Mouse (Mus musculus) embryonic facial prominence, embryonic 11.5 days (tissue): ENCODE data around the gene Slc16a12. TPM values are rescaled to one million over a fixed set of nuclear protein-coding genes. Genes with fewer than 3 reads are reported as not detected.

Experiments
- ATAC-seq: fragments of 200-750 bp; cut with Nextera tagmentation; replicated peaks from 2 replicates; pipeline ENCODE4 v1.8.0; 2017; ENCODE audit warnings: low read depth; ENCODE audit not compliant: insufficient number of reproducible peaks, low FRiP score, low TSS enrichment
- DNase-seq: peaks from one replicate; pipeline ENCODE4 v3.0.0-alpha.2; 2015; ENCODE audit warnings: low spot score
- H3K27ac ChIP-seq: fragments of 300-500 bp; sonication (generic); replicated peaks from 2 replicates; pipeline ENCODE4 v1.5.1; 2014; ENCODE audit warnings: mild to moderate bottlenecking, low read depth, low read length, control low read depth
- H3K27me3 ChIP-seq: fragments of 300-500 bp; sonication (generic); 2 replicates; pipeline ENCODE4 v1.6.1; 2014; ENCODE audit warnings: mild to moderate bottlenecking, low read length, moderate library complexity, mixed read lengths; ENCODE audit not compliant: control insufficient read depth, insufficient read depth
- H3K36me3 ChIP-seq: fragments of 300-500 bp; sonication (generic); replicated peaks from 2 replicates; pipeline ENCODE4 v1.6.1; 2014; ENCODE audit warnings: low read depth, mild to moderate bottlenecking, low read length, moderate library complexity, mixed read lengths; ENCODE audit not compliant: control insufficient read depth, insufficient read depth
- H3K4me1 ChIP-seq: fragments of 300-500 bp; sonication (generic); 2 replicates; pipeline ENCODE4 v1.6.1; 2014; ENCODE audit warnings: low read length, mixed read lengths; ENCODE audit not compliant: control insufficient read depth, insufficient read depth
- H3K4me2 ChIP-seq: fragments of 300-500 bp; sonication (generic); 2 replicates; pipeline ENCODE4 v1.6.1; 2014; ENCODE audit warnings: low read depth, mild to moderate bottlenecking, control low read depth, low read length, moderate library complexity
- H3K4me3 ChIP-seq: fragments of 300-500 bp; sonication (generic); 2 replicates; pipeline ENCODE4 v1.5.1; 2014; ENCODE audit warnings: low read depth, low read length, control low read depth
- H3K9ac ChIP-seq: fragments of 300-500 bp; sonication (generic); replicated peaks from 2 replicates; pipeline ENCODE4 v1.6.1; 2014; ENCODE audit warnings: mild to moderate bottlenecking, control low read depth, low read length
- H3K9me3 ChIP-seq: fragments of 300-500 bp; sonication (generic); replicated peaks from 2 replicates; pipeline ENCODE4 v1.6.1; 2016; ENCODE audit warnings: mild to moderate bottlenecking, low read length, inconsistent platforms, mixed read lengths; ENCODE audit not compliant: control insufficient read depth
- WGBS: fragments of 180-500 bp; shearing (Covaris S2); extraction: QIAGEN DNeasy Blood & Tissue Kit; methylation state at CpG from one replicate; pipeline ENCODE4 v1.1.7; 2014; 5-methylcytosine and 5-hydroxymethylcytosine counted together
- polyA plus RNA-seq: library from polyadenylated mRNA; unstranded; fragments of >200 nt; fragmentation: Nextera tagmentation; extraction: Ambion mirVana; gene quantifications from 2 replicates; pipeline ENCODE4 v1.2.1, GENCODE M21; 2014

Slc16a12 gene
- polyA plus RNA-seq, 1 experiment from 2014 or later, result 1.1 TPM

DNA sequence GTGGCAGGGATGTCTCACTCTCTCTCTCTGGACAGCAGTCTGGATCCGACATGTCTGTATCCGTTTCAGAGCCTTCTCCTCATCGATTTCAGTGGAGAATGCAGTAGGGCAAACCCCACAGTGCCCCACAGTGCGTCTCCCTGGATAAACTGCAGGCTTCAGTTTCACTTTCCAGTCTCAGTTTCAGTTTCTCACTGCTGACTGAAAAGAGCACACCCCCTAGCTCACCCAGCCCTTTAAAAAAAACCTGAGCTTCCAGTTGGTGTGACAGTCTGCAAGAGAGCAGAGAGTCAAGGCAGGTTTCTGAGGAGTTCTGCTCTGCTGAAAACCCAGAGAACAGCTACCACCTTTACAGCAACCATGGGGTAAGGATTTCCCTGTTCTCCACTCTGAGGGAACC lies 106.5 kb downstream of the Slc16a12 start, which contains the start of the genes Ifit1bl2 and Ifit1:
Gene Ifit1bl2, minus strand, starts transcription at position 121 of the 400 bp plus-strand sequence.
Gene Ifit1, plus strand, starts transcription at position 249 of the 400 bp plus-strand sequence.
- no peaks in the 10 kb centered on the region for H3K4me1 ChIP-seq
- H3K9me3 ChIP-seq, result no peaks in the 10 kb centered on the region
- ATAC-seq, result no peak
- no peak within 1 kb of the TSS for H3K27ac ChIP-seq
- H3K4me2 ChIP-seq, result no peak within 1 kb of the TSS
- no peak within 1 kb of the TSS for H3K9ac ChIP-seq
- H3K4me3 ChIP-seq, result no peak within 1 kb of the TSS
- no peak for DNase-seq
- 46% methylated on average over 4 of the region's 4 CpGs for WGBS
- H3K27me3 ChIP-seq, result no peaks in the 10 kb centered on the region
- H3K36me3 ChIP-seq, result no peaks in the 10 kb centered on the region

DNA sequence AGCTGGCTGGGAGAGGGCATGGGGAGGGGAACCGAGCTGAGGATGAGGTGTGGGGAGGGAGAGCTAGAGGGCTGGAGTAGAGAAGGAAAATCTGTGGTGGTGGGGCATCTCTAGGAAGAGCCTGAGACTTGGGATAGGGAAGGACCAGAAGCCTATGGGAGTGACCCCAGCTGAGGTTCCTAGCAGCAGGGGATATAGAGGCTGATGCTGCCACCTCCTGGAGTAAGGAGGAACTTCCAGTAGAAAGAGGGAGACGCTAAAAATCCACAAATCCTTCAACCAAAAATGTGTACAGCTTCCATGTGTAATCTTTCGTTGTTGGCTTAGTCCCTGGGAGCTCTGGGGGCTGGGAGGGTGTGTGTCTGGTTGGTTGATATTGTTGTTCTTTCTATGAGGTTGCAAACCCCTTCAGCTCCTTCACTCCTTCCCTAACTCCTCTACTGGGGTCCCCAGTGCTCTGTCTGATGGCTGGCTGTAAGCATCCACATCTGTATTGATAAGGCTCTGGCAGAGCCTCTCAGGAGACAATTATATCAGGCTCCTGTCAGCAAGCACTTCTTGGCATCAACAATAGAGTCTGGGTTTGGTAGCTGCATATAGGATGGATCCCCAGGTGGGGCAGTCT lies 110.0 kb downstream of the Slc16a12 start:
- no peak overlapping the region for H3K9ac ChIP-seq
- H3K4me2 ChIP-seq, result no peak overlapping the region
- H3K4me1 ChIP-seq, result no peaks in the 10 kb centered on the region
- DNase-seq, result peak; percentile 75
- no peaks in the 10 kb centered on the region for H3K36me3 ChIP-seq
- H3K9me3 ChIP-seq, result no peaks in the 10 kb centered on the region
- no peaks in the 10 kb centered on the region for H3K27me3 ChIP-seq
- no peak overlapping the region for H3K27ac ChIP-seq
- ATAC-seq, result no peak
- 21% methylated on average over 3 of the region's 3 CpGs for WGBS
- no peak overlapping the region for H3K4me3 ChIP-seq

DNA sequence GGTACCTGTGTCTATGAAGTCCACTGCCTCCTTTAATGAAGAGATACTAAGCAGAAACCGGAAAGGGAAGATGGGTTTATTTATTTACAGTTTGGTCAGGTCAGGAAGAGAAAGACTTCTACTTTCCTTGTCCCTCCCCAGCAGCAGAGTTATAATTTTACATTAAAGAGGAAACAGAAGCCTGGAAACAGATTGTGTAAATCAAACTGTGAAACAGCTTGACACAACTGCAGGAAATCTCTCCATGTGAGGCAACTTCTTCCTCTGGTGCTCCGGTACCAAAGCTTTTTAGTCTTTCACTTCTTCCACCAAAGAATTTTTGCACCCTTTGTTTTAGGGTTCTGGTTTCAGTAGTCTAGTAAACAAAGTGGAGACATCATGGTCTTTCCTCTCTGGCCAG lies 113.6 kb downstream of the Slc16a12 start:
- Histone ChIP-seq H3K4me2 (no peak overlapping the region), H3K9me3 (no peaks in the 10 kb centered on the region), H3K9ac (no peak overlapping the region), H3K4me3 (no peak overlapping the region), H3K36me3 (no peaks in the 10 kb centered on the region), H3K27ac (no peak overlapping the region), H3K27me3 (no peaks in the 10 kb centered on the region), H3K4me1 (no peaks in the 10 kb centered on the region)
- no peak for DNase-seq
- WGBS, result 82% methylated on average over 2 of the region's 2 CpGs
- ATAC-seq, result no peak

DNA sequence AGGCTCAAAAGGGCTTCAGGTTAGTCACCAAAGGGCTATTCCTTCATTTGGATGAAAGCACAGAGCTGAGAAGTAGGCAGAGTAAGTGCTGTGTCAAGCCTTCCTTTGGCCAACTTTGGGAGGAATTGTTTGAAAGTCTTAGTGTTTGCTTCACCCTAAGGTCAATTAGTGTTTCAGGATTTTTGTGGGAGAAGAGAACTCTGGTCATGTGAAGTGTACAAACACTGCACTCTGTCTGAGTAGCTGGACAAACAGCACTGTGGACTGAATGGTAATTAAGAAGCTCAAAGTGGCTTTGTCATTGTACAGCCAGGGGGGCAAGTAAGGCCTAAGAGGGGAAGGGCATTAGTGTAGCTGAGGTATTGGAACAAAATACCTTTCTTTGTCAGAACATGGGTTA lies 115.6 kb downstream of the Slc16a12 start:
- no peak overlapping the region for H3K9ac ChIP-seq
- DNase-seq, result no peak
- H3K9me3 ChIP-seq, result no peaks in the 10 kb centered on the region
- no peak overlapping the region for H3K27ac ChIP-seq
- no peaks in the 10 kb centered on the region for H3K36me3 ChIP-seq
- no peak overlapping the region for H3K4me3 ChIP-seq
- no peaks in the 10 kb centered on the region for H3K4me1 ChIP-seq
- ATAC-seq, result no peak
- H3K4me2 ChIP-seq, result no peak overlapping the region
- H3K27me3 ChIP-seq, result no peaks in the 10 kb centered on the region

DNA sequence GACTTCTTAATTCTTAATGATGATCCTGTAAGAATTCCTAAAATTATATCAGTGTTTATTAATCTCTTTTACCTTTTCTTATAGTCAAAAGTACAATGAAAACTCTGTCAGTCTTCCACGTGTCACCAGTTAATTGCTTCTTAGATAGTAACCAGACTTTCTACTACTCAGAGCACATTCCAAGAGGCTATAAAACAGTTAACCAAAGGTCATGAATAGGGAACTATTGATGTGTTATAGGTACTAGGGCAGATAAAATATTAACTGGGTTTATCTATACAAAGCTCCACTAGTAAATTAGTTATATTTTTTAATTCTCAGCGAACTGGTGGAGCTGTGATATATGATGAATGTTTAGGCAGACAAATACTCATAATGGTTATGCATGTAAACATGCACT lies 119.6 kb downstream of the Slc16a12 start:
- H3K9me3 ChIP-seq, result no peaks in the 10 kb centered on the region
- H3K9ac ChIP-seq, result no peak overlapping the region
- H3K27me3 ChIP-seq, result no peaks in the 10 kb centered on the region
- no peak overlapping the region for H3K4me3 ChIP-seq
- ATAC-seq (no peak), DNase-seq (no peak)
- no peaks in the 10 kb centered on the region for H3K4me1 ChIP-seq
- no peak overlapping the region for H3K4me2 ChIP-seq
- 72% methylated on average over 2 of the region's 2 CpGs for WGBS
- H3K36me3 ChIP-seq, result no peaks in the 10 kb centered on the region
- H3K27ac ChIP-seq, result no peak overlapping the region

DNA sequence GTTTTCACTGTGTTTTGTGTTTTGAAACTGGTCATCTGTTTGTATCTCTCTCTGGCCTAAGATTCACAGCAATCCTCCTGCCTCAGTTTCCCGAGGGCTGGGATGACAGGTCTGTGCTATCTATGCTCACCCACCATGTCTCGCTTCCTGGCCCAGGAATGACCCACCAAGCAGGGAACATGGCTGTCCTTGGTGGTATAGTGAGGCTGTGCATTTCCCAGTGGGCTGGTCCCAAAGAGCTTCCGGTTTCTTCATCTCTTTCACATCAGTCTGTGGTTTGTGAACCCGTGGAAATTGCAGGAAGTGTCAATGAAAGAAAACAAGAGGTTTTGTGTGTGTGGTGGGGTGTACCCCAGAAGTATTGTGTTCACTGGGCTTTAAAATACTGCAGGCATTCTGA lies 122.4 kb downstream of the Slc16a12 start:
- no peak overlapping the region for H3K27ac ChIP-seq
- H3K9ac ChIP-seq, result no peak overlapping the region
- ATAC-seq (no peak), DNase-seq (no peak)
- H3K4me3 ChIP-seq, result no peak overlapping the region
- no peaks in the 10 kb centered on the region for H3K27me3 ChIP-seq
- no peaks in the 10 kb centered on the region for H3K4me1 ChIP-seq
- H3K4me2 ChIP-seq, result no peak overlapping the region
- H3K36me3 ChIP-seq, result no peaks in the 10 kb centered on the region
- WGBS, result 70% methylated on average over 4 of the region's 4 CpGs
- no peaks in the 10 kb centered on the region for H3K9me3 ChIP-seq

DNA sequence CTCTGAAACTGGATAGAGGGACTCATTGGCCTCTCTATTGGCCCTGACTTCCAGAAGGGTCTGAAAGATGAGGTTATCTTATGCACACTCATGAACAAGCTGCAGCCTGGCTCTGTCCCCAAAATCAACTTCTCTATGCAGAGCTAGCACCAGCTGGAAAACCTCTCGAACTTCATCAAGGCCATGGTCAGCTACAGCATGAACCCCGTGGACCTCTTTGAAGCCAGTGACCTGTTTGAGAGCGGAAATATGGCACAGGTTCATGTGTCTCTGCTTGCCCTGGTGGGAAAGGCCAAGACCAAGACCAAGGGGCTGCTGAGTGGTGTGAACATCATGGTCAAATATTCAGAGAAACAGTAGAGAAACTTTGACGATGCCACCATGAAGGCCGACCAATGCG lies 123.3 kb downstream of the Slc16a12 start:
- no peak overlapping the region for H3K4me2 ChIP-seq
- H3K9ac ChIP-seq, result no peak overlapping the region
- no peak overlapping the region for H3K4me3 ChIP-seq
- DNase-seq (no peak), ATAC-seq (no peak)
- WGBS, result 93% methylated on average over 6 of the region's 6 CpGs
- H3K27me3 ChIP-seq, result no peaks in the 10 kb centered on the region
- H3K9me3 ChIP-seq, result no peaks in the 10 kb centered on the region
- no peaks in the 10 kb centered on the region for H3K36me3 ChIP-seq
- H3K27ac ChIP-seq, result no peak overlapping the region
- no peaks in the 10 kb centered on the region for H3K4me1 ChIP-seq

DNA sequence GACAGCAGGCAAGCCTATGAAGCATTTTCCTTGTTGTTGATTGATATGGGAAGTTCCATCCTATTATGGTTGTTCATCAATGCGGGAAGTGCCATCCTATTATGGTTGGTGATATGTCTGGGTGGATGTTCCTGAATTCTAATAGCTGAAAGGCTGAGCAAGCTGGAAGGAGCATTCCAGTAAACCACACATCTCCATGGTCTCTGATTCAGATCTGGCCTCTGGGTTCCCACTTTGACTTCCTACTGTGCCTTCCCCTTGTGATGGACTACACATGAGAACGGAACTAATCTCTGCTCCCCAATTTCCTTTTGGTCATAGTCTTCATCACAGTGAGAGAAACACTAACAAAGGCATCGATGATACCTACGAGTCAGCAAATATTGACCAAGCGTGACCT lies 126.2 kb downstream of the Slc16a12 start:
- 96% methylated on average over 5 of the region's 5 CpGs for WGBS

More for the DNA sequence above, 126.2 kb downstream of the Slc16a12 start:
- Histone ChIP-seq H3K4me3 (no peak overlapping the region), H3K27me3 (no peaks in the 10 kb centered on the region), H3K4me2 (no peak overlapping the region), H3K9ac (no peak overlapping the region), H3K36me3 (no peaks in the 10 kb centered on the region), H3K4me1 (no peaks in the 10 kb centered on the region), H3K9me3 (no peaks in the 10 kb centered on the region), H3K27ac (no peak overlapping the region)
- ATAC-seq (no peak), DNase-seq (no peak)
